Mouse (Mus musculus) thymus, adult 2 months (tissue): ENCODE results near the gene Gm37240. TPM values are rescaled to one million over a fixed set of nuclear protein-coding genes. Genes with fewer than 3 reads are reported as not detected.
"Not testable (repeated sequence)": the region's sequence is repeated elsewhere in the genome, so short reads cannot be mapped to it uniquely, and the experiment has no call there.

Experiments
- DNase-seq: peaks from one replicate; pipeline ENCODE4 v3.0.0; 2021
- H3K27ac ChIP-seq: fragments of 200-500 bp; 2 replicates; pipeline ENCODE4 v1.5.1; 2012; ENCODE audit warnings: low read length, control low read depth; ENCODE audit not compliant: control insufficient read depth, insufficient read depth
- H3K27me3 ChIP-seq: fragments of 200-500 bp; 2 replicates; pipeline ENCODE4 v1.6.1; 2012; ENCODE audit warnings: mild to moderate bottlenecking, low read length, moderate library complexity, mixed read lengths; ENCODE audit not compliant: control insufficient read depth, insufficient read depth
- H3K36me3 ChIP-seq: fragments of 200-500 bp; 2 replicates; pipeline ENCODE4 v1.6.1; 2012; ENCODE audit warnings: mild to moderate bottlenecking, low read length, moderate library complexity; ENCODE audit not compliant: control insufficient read depth, insufficient read depth
- H3K4me1 ChIP-seq: fragments of 200-500 bp; replicated peaks from 2 replicates; pipeline ENCODE4 v1.6.1; 2012; ENCODE audit warnings: low read length; ENCODE audit not compliant: control insufficient read depth, insufficient read depth
- H3K4me3 ChIP-seq: fragments of 200-500 bp; 2 replicates; pipeline ENCODE4 v1.5.1; 2012; ENCODE audit warnings: mild to moderate bottlenecking, low read length, control low read depth, moderate library complexity; ENCODE audit not compliant: control insufficient read depth, insufficient read depth
- CTCF ChIP-seq: fragments of 200-500 bp; IDR thresholded peaks from 2 replicates; pipeline ENCODE4 v1.5.1; 2012; ENCODE audit warnings: mild to moderate bottlenecking, control low read depth, low read length, moderate library complexity, borderline replicate concordance; ENCODE audit not compliant: control insufficient read depth, poor library complexity, insufficient read depth; ENCODE audit errors: extremely low read depth
- POLR2A ChIP-seq: fragments of 200-500 bp; IDR thresholded peaks from 2 replicates; pipeline ENCODE4 v1.6.1; 2012; ENCODE audit warnings: mild to moderate bottlenecking, low read length, control low read depth, moderate library complexity; ENCODE audit not compliant: control insufficient read depth, poor library complexity, insufficient read depth; ENCODE audit errors: extremely low read depth
- WGBS: fragments of 180-500 bp; shearing (Covaris S2); methylation state at CpG from one replicate; pipeline ENCODE4 v1.1.7; 2018; 5-methylcytosine and 5-hydroxymethylcytosine counted together
- polyA plus RNA-seq: library from polyadenylated mRNA; depleted of rRNA; stranded (reverse); fragments of >200 nt; gene quantifications from 2 replicates; pipeline ENCODE4 v1.2.3, GENCODE M21; 2012

Gm37240 gene
- polyA plus RNA-seq, 1 experiment: 7.0 TPM

GRCm38 (mm10) chr3:84654246-84654826 is 1233.0 kb downstream of the Gm37240 start:
- H3K27me3 ChIP-seq: no peaks in the 10 kb centered on the region
- peak overlapping the region; percentile 24 for H3K4me3 ChIP-seq
- peaks cover 32% of the 10 kb centered on the region for H3K4me1 ChIP-seq
- H3K27ac ChIP-seq: peak overlapping the region; percentile 72
- 28% methylated on average over 12 of the region's 12 CpGs for WGBS
- no peaks in the 10 kb centered on the region for H3K36me3 ChIP-seq
- no peak for TF ChIP-seq CTCF
- no peak for TF ChIP-seq POLR2A
- DNase-seq: peak; percentile 79

- 24% methylated on average over 13 of the region's 14 CpGs for WGBS
- Histone ChIP-seq H3K27me3 (no peaks in the 10 kb centered on the region), H3K27ac (peak overlapping the region; percentile 72; the same call in 1 of the 2 replicates), H3K4me3 (peak overlapping the region; percentile 24; the same call in 1 of the 2 replicates), H3K36me3 (no peaks in the 10 kb centered on the region), H3K4me1 (peaks cover 32% of the 10 kb centered on the region)
- TF ChIP-seq CTCF (no peak), POLR2A (no peak)
- peak; percentile 58 for DNase-seq
Measured at GRCm38 (mm10) chr3:84653557-84654245, 1233.6 kb downstream of the Gm37240 start.

- Histone ChIP-seq H3K27me3 (no peaks in the 10 kb centered on the region), H3K36me3 (no peaks in the 10 kb centered on the region), H3K27ac (no peak overlapping the region), H3K4me3 (no peak overlapping the region), H3K4me1 (peaks cover 32% of the 10 kb centered on the region)
- TF ChIP-seq CTCF (no peak), POLR2A (no peak)
- 93% methylated on average over 12 of the region's 12 CpGs for WGBS
- DNase-seq: no peak
Measured at GRCm38 (mm10) chr3:84652643-84653556, 1234.4 kb downstream of the Gm37240 start.

GRCm38 (mm10) chr3:84649578-84650327 is 1237.6 kb downstream of the Gm37240 start:
- Histone ChIP-seq H3K4me3 (no peak overlapping the region), H3K36me3 (no peaks in the 10 kb centered on the region), H3K4me1 (peaks cover 11% of the 10 kb centered on the region), H3K27ac (no peak overlapping the region), H3K27me3 (no peaks in the 10 kb centered on the region)
- DNase-seq: no peak
- WGBS: 97% methylated on average over 12 of the region's 12 CpGs
- TF ChIP-seq CTCF (no peak), POLR2A (no peak)

GRCm38 (mm10) chr3:84648069-84648468 is 1239.2 kb downstream of the Gm37240 start:
- not testable (repeated sequence) for H3K4me3 ChIP-seq, H3K36me3 ChIP-seq, H3K27ac ChIP-seq, DNase-seq, H3K27me3 ChIP-seq, H3K4me1 ChIP-seq
- WGBS: 76% methylated on average over 4 of the region's 4 CpGs

- no peak overlapping the region for H3K27ac ChIP-seq
- no peaks in the 10 kb centered on the region for H3K4me1 ChIP-seq
- no peak overlapping the region for H3K4me3 ChIP-seq
- no peaks in the 10 kb centered on the region for H3K36me3 ChIP-seq
- H3K27me3 ChIP-seq: no peaks in the 10 kb centered on the region
- DNase-seq: no peak
- 77% methylated on average over 4 of the region's 4 CpGs for WGBS
- TF ChIP-seq CTCF: no peak
- TF ChIP-seq POLR2A: no peak
Measured at GRCm38 (mm10) chr3:84647616-84648015, 1239.7 kb downstream of the Gm37240 start.
